Mouse (Mus musculus): ENCODE measurements around the gene Ston2. TPM values are rescaled to one million over a fixed set of nuclear protein-coding genes. Genes with fewer than 3 reads are reported as not detected.
A peak's percentile ranks its signal among the peaks of the same experiment; 100 is the strongest.

Gene Ston2
- polyA plus RNA-seq, 1 experiment from 2014 or later = 2.7 TPM

- 73% methylated on average over 5 of the region's 5 CpGs for WGBS
- Histone ChIP-seq H3K4me1 (replicated peaks; ENCODE audit: control insufficient read depth, insufficient read depth, low read length) (no peaks in the 10 kb centered on the region), H3K9me3 (ENCODE audit: control insufficient read depth) (no peaks in the 10 kb centered on the region), H3K27me3 (replicated peaks; ENCODE audit: control insufficient read depth, insufficient read depth, low read length) (no peaks in the 10 kb centered on the region), H3K4me2 (replicated peaks; ENCODE audit: low read depth) (no peak overlapping the region), H3K27ac (ENCODE audit: low read depth, low read length) (no peak overlapping the region), H3K36me3 (ENCODE audit: control insufficient read depth, insufficient read depth) (no peaks in the 10 kb centered on the region), H3K9ac (ENCODE audit: low read depth, low read length) (no peak overlapping the region), H3K4me3 (ENCODE audit: low read depth, low read length) (no peak overlapping the region)
- no peak for TF ChIP-seq CTCF (IDR thresholded peaks at IDR 0.05; ENCODE audit: low read depth)
- no peak for ATAC-seq
These were observed 84.7 kb downstream of the Ston2 start for GRCm38 (mm10) chr12:91703533-91703932.

GRCm38 (mm10) chr12:91702829-91703228 is 85.4 kb downstream of the Ston2 start:
- no peaks in the 10 kb centered on the region for H3K4me1 ChIP-seq (replicated peaks; ENCODE audit: control insufficient read depth, insufficient read depth, low read length)
- no peak overlapping the region for H3K4me2 ChIP-seq (replicated peaks; ENCODE audit: low read depth)
- no peak overlapping the region for H3K27ac ChIP-seq (ENCODE audit: low read depth, low read length)
- no peaks in the 10 kb centered on the region for H3K9me3 ChIP-seq (ENCODE audit: control insufficient read depth)
- 84% methylated on average over 5 of the region's 5 CpGs for WGBS
- no peak overlapping the region for H3K4me3 ChIP-seq (ENCODE audit: low read depth, low read length)
- no peak for ATAC-seq
- no peak overlapping the region for H3K9ac ChIP-seq (ENCODE audit: low read depth, low read length)
- H3K27me3 ChIP-seq (replicated peaks; ENCODE audit: control insufficient read depth, insufficient read depth, low read length) = no peaks in the 10 kb centered on the region
- no peak for TF ChIP-seq CTCF (IDR thresholded peaks at IDR 0.05; ENCODE audit: low read depth)
- H3K36me3 ChIP-seq (ENCODE audit: control insufficient read depth, insufficient read depth) = no peaks in the 10 kb centered on the region

- 0 out of 2 replicates have a peak, but pooled peaks cover 3% of the 10 kb centered on the region for H3K4me1 ChIP-seq (replicated peaks; ENCODE audit: control insufficient read depth, insufficient read depth, low read length)
- no peak overlapping the region for H3K4me2 ChIP-seq (replicated peaks; ENCODE audit: low read depth)
- no peaks in the 10 kb centered on the region for H3K27me3 ChIP-seq (replicated peaks; ENCODE audit: control insufficient read depth, insufficient read depth, low read length)
- H3K27ac ChIP-seq (ENCODE audit: low read depth, low read length) = peak overlapping the region; percentile 42; the same call in 1 of the 2 replicates
- peak; percentile 62 for ATAC-seq
- no peaks in the 10 kb centered on the region for H3K36me3 ChIP-seq (ENCODE audit: control insufficient read depth, insufficient read depth)
- no peak for TF ChIP-seq CTCF (IDR thresholded peaks at IDR 0.05; ENCODE audit: low read depth)
- H3K9me3 ChIP-seq (ENCODE audit: control insufficient read depth) = no peaks in the 10 kb centered on the region
- no peak overlapping the region for H3K4me3 ChIP-seq (ENCODE audit: low read depth, low read length)
- no peak overlapping the region for H3K9ac ChIP-seq (ENCODE audit: low read depth, low read length)
- WGBS = 79% methylated on average over 7 of the region's 7 CpGs
These were observed 88.6 kb downstream of the Ston2 start for GRCm38 (mm10) chr12:91699451-91700141.

GRCm38 (mm10) chr12:91696231-91696630 is 92.0 kb downstream of the Ston2 start:
- ATAC-seq = peak; percentile 90
- TF ChIP-seq CTCF (IDR thresholded peaks at IDR 0.05; ENCODE audit: low read depth) = no peak
- Histone ChIP-seq H3K9ac (ENCODE audit: low read depth, low read length) (no peak overlapping the region), H3K27ac (ENCODE audit: low read depth, low read length) (peak overlapping the region; percentile 60; the same call in 1 of the 2 replicates), H3K36me3 (ENCODE audit: control insufficient read depth, insufficient read depth) (no peaks in the 10 kb centered on the region), H3K4me1 (replicated peaks; ENCODE audit: control insufficient read depth, insufficient read depth, low read length) (peaks cover 7% of the 10 kb centered on the region), H3K4me2 (replicated peaks; ENCODE audit: low read depth) (no peak overlapping the region), H3K27me3 (replicated peaks; ENCODE audit: control insufficient read depth, insufficient read depth, low read length) (no peaks in the 10 kb centered on the region), H3K9me3 (ENCODE audit: control insufficient read depth) (no peaks in the 10 kb centered on the region), H3K4me3 (ENCODE audit: low read depth, low read length) (no peak overlapping the region)
- 45% methylated on average over 4 of the region's 4 CpGs for WGBS

GRCm38 (mm10) chr12:91695761-91696160 is 92.4 kb downstream of the Ston2 start:
- H3K9me3 ChIP-seq (ENCODE audit: control insufficient read depth) = no peaks in the 10 kb centered on the region
- WGBS = 66% methylated on average over 4 of the region's 4 CpGs
- peak overlapping the region; percentile 60 for H3K27ac ChIP-seq (ENCODE audit: low read depth, low read length)
- H3K27me3 ChIP-seq (replicated peaks; ENCODE audit: control insufficient read depth, insufficient read depth, low read length) = no peaks in the 10 kb centered on the region
- H3K4me3 ChIP-seq (ENCODE audit: low read depth, low read length) = no peak overlapping the region
- no peak overlapping the region for H3K4me2 ChIP-seq (replicated peaks; ENCODE audit: low read depth)
- no peak for ATAC-seq
- no peaks in the 10 kb centered on the region for H3K36me3 ChIP-seq (ENCODE audit: control insufficient read depth, insufficient read depth)
- H3K4me1 ChIP-seq (replicated peaks; ENCODE audit: control insufficient read depth, insufficient read depth, low read length) = peaks cover 7% of the 10 kb centered on the region
- H3K9ac ChIP-seq (ENCODE audit: low read depth, low read length) = no peak overlapping the region
- TF ChIP-seq CTCF (IDR thresholded peaks at IDR 0.05; ENCODE audit: low read depth) = no peak

- TF ChIP-seq CTCF (IDR thresholded peaks at IDR 0.05; ENCODE audit: low read depth) = no peak
- Histone ChIP-seq H3K36me3 (ENCODE audit: control insufficient read depth, insufficient read depth) (no peaks in the 10 kb centered on the region), H3K4me3 (ENCODE audit: low read depth, low read length) (no peak overlapping the region), H3K4me2 (replicated peaks; ENCODE audit: low read depth) (no peak overlapping the region), H3K27me3 (replicated peaks; ENCODE audit: control insufficient read depth, insufficient read depth, low read length) (no peaks in the 10 kb centered on the region), H3K27ac (ENCODE audit: low read depth, low read length) (0 out of 2 replicates have a peak overlapping the region, but pooled peaks have one; percentile 24), H3K4me1 (replicated peaks; ENCODE audit: control insufficient read depth, insufficient read depth, low read length) (peaks cover 7% of the 10 kb centered on the region), H3K9me3 (ENCODE audit: control insufficient read depth) (no peaks in the 10 kb centered on the region), H3K9ac (ENCODE audit: low read depth, low read length) (no peak overlapping the region)
- WGBS = 28% methylated on average over 4 of the region's 4 CpGs
- peak; percentile 31 for ATAC-seq
These were observed 93.4 kb downstream of the Ston2 start for GRCm38 (mm10) chr12:91694748-91695147.

Measured in intestine, postnatal 0 days (tissue).